Mouse (Mus musculus): ENCODE results near the gene Arsk. TPM values are rescaled to one million over a fixed set of nuclear protein-coding genes. Genes with fewer than 3 reads are reported as not detected.
A peak's percentile ranks its signal among the peaks of the same experiment; 100 is the strongest.

Gene Arsk
- polyA plus RNA-seq, 1 experiment from 2014 or later: 2.3 TPM

DNA sequence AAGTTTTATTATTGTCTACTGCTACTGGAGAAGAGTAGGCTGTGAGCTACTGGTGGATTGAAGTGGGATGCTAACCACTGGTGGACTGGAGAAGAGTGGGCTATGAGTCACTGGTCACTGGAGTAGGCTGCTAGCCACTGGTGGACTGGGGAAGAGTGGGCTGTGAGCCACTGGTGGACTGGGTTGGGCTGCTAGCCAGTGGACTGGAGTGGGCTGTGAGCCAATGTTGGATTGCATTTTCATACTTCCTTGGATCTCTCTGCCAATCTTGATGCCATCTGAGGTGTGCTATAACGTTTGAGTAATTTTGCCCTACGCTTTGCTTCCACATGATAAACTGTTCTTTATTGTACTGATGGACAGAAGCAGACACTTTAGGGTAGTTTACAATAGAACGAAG is 36.3 kb downstream of the Arsk start:
- H3K27ac ChIP-seq (ENCODE audit: low read depth, low read length): no peak overlapping the region
- H3K9me3 ChIP-seq (ENCODE audit: control insufficient read depth): no peaks in the 10 kb centered on the region
- no peaks in the 10 kb centered on the region for H3K27me3 ChIP-seq (replicated peaks; ENCODE audit: control insufficient read depth, insufficient read depth, low read length)
- no peak for ATAC-seq
- H3K4me1 ChIP-seq (replicated peaks; ENCODE audit: control insufficient read depth, insufficient read depth, low read length): no peaks in the 10 kb centered on the region
- no peak overlapping the region for H3K4me3 ChIP-seq (ENCODE audit: low read depth, low read length)
- no peak overlapping the region for H3K4me2 ChIP-seq (replicated peaks; ENCODE audit: low read depth)
- no peak for TF ChIP-seq CTCF (IDR thresholded peaks at IDR 0.05; ENCODE audit: low read depth)
- H3K9ac ChIP-seq (ENCODE audit: low read depth, low read length): no peak overlapping the region
- peaks cover 8% of the 10 kb centered on the region for H3K36me3 ChIP-seq (ENCODE audit: control insufficient read depth, insufficient read depth)
- 86% methylated on average over 3 of the region's 3 CpGs for WGBS

DNA sequence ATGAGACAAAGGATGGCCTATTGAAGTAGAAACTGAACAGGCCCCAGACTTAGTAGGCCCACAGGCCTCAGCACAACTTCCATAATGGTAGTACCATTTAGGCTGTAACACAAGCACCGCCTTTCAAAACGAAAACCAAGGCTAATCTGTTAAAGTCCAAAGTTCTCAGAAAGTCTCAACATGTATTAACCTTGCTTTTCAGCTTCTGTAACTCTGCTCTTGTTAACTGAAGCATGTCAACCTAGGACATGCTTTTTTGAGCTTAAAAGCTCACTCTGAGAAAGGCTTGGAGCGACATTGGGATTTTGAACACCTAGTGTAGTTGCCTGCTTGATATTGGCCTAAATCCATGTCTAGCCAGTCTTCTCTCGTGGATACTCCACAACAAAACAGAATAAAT is 38.9 kb downstream of the Arsk start:
- 71% methylated on average over 4 of the region's 4 CpGs for WGBS
- Histone ChIP-seq H3K36me3 (ENCODE audit: control insufficient read depth, insufficient read depth) (peaks cover 4% of the 10 kb centered on the region; the same call in 1 of the 2 replicates), H3K4me1 (replicated peaks; ENCODE audit: control insufficient read depth, insufficient read depth, low read length) (peaks cover 6% of the 10 kb centered on the region; the same call in 1 of the 2 replicates), H3K9ac (ENCODE audit: low read depth, low read length) (no peak overlapping the region), H3K9me3 (ENCODE audit: control insufficient read depth) (no peaks in the 10 kb centered on the region), H3K4me2 (replicated peaks; ENCODE audit: low read depth) (no peak overlapping the region), H3K4me3 (ENCODE audit: low read depth, low read length) (no peak overlapping the region), H3K27ac (ENCODE audit: low read depth, low read length) (no peak overlapping the region), H3K27me3 (replicated peaks; ENCODE audit: control insufficient read depth, insufficient read depth, low read length) (peaks cover 21% of the 10 kb centered on the region)
- TF ChIP-seq CTCF (IDR thresholded peaks at IDR 0.05; ENCODE audit: low read depth): no peak
- ATAC-seq: no peak

DNA sequence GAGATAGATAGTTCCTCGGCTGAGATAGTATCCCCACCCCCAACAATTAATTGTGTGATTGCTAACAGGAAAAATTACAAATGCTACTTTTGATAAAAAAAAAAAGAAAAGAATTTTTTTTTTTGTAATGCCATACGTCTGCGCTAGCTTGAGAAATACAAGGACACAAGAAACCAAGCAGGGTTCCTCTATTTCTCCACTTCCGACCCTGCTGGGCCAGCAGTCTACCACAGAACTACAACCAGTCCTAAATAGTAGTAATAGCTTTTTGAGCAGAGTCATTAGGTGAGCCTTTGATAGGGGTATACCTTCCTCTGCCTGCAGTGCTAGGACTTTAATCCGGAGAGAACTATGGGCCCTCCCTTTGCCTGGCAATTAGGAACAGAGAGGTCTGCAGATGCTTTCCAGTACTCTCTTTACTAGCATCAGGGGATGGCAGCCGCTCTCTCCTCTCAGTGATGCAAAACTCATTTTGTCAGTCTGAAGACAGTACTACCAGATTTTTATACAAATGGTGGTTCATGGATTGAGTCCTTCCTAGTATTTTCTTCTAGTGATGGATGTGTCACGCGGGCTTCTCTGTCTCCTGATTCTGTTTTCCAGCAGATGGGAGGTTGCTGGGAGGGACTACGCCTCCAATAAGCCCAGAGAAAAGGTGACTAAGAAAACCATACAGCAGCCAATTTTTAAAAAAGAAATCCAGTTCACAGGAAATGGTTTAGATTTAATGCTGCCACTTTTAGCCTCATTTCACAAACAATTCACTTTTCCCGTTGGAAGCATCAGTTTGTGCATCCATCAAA is 41.0 kb downstream of the Arsk start:
- no peak for TF ChIP-seq CTCF (IDR thresholded peaks at IDR 0.05; ENCODE audit: low read depth)
- Histone ChIP-seq H3K27ac (ENCODE audit: low read depth, low read length) (no peak overlapping the region), H3K36me3 (ENCODE audit: control insufficient read depth, insufficient read depth) (no peaks in the 10 kb centered on the region), H3K4me1 (replicated peaks; ENCODE audit: control insufficient read depth, insufficient read depth, low read length) (peaks cover 6% of the 10 kb centered on the region; the same call in 1 of the 2 replicates), H3K9me3 (ENCODE audit: control insufficient read depth) (no peaks in the 10 kb centered on the region), H3K4me2 (replicated peaks; ENCODE audit: low read depth) (no peak overlapping the region), H3K27me3 (replicated peaks; ENCODE audit: control insufficient read depth, insufficient read depth, low read length) (peaks cover 27% of the 10 kb centered on the region), H3K9ac (ENCODE audit: low read depth, low read length) (no peak overlapping the region), H3K4me3 (ENCODE audit: low read depth, low read length) (no peak overlapping the region)
- 68% methylated on average over 10 of the region's 10 CpGs for WGBS
- ATAC-seq: no peak

DNA sequence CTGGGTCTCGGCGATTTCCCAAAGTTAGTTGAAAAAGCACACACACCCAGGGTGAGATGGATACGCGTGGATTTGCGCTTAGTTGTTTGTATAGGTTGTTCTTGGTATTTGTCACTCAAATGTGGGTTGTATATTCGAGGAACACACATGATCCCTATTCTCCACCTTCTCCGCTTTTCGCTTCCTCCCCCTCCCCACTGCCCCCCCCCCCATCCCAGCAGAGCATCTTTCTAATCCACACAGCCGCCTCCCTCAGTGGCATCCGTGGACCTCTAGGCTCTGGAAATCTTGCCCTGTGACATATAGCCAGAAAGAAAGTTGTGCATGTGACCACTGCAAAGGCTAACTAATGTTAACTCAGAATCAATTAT is 41.6 kb downstream of the Arsk start, which contains the start of gene Gpr150:
Gpr150 (minus strand) TSS at position 101 of the 371 bp plus-strand sequence.
- no peak for TF ChIP-seq CTCF (IDR thresholded peaks at IDR 0.05; ENCODE audit: low read depth)
- no peak within 1 kb of the TSS for H3K27ac ChIP-seq (ENCODE audit: low read depth, low read length)
- ATAC-seq: no peak
- no peaks in the 10 kb centered on the region for H3K36me3 ChIP-seq (ENCODE audit: control insufficient read depth, insufficient read depth)
- peak within 1 kb of the TSS; percentile 48 for H3K4me3 ChIP-seq (ENCODE audit: low read depth, low read length)
- H3K4me1 ChIP-seq (replicated peaks; ENCODE audit: control insufficient read depth, insufficient read depth, low read length): peaks cover 6% of the 10 kb centered on the region; the same call in 1 of the 2 replicates
- peaks cover 27% of the 10 kb centered on the region for H3K27me3 ChIP-seq (replicated peaks; ENCODE audit: control insufficient read depth, insufficient read depth, low read length)
- H3K4me2 ChIP-seq (replicated peaks; ENCODE audit: low read depth): peak within 1 kb of the TSS; percentile 84
- no peaks in the 10 kb centered on the region for H3K9me3 ChIP-seq (ENCODE audit: control insufficient read depth)
- WGBS: 12% methylated on average over 10 of the region's 10 CpGs
- H3K9ac ChIP-seq (ENCODE audit: low read depth, low read length): no peak within 1 kb of the TSS

DNA sequence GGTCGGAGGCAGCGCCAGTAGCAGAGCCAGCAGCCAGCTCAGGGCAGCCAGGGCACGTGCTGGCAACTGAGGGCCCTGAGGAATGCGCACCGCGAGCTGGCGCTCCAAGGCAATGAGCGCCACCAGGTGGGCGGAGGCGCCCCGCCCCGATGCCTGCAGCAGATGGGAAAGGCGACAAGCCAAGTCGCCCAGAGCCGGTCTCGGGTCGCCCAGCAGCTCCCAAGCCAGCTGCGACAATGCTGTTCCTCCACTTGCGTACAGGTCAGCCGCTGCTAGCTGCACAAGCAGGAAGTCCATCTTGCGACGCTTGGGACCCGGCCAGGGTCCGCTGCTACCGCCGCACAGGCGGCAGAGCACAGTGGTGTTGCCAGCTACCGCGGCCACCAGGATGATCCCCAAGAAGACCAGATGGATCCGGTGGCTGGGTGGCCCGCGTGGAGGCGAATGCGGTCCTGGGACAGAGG is 42.2 kb downstream of the Arsk start:
- WGBS: 0% methylated on average over 34 of the region's 34 CpGs
- ATAC-seq: peak; percentile 89
- Histone ChIP-seq H3K27ac (ENCODE audit: low read depth, low read length) (no peak overlapping the region), H3K4me2 (replicated peaks; ENCODE audit: low read depth) (peak overlapping the region; percentile 84), H3K9ac (ENCODE audit: low read depth, low read length) (no peak overlapping the region), H3K9me3 (ENCODE audit: control insufficient read depth) (no peaks in the 10 kb centered on the region), H3K4me1 (replicated peaks; ENCODE audit: control insufficient read depth, insufficient read depth, low read length) (peaks cover 6% of the 10 kb centered on the region; the same call in 1 of the 2 replicates), H3K27me3 (replicated peaks; ENCODE audit: control insufficient read depth, insufficient read depth, low read length) (peaks cover 27% of the 10 kb centered on the region), H3K4me3 (ENCODE audit: low read depth, low read length) (peak overlapping the region; percentile 48), H3K36me3 (ENCODE audit: control insufficient read depth, insufficient read depth) (no peaks in the 10 kb centered on the region)
- peak; percentile 74 for TF ChIP-seq CTCF (IDR thresholded peaks at IDR 0.05; ENCODE audit: low read depth)

DNA sequence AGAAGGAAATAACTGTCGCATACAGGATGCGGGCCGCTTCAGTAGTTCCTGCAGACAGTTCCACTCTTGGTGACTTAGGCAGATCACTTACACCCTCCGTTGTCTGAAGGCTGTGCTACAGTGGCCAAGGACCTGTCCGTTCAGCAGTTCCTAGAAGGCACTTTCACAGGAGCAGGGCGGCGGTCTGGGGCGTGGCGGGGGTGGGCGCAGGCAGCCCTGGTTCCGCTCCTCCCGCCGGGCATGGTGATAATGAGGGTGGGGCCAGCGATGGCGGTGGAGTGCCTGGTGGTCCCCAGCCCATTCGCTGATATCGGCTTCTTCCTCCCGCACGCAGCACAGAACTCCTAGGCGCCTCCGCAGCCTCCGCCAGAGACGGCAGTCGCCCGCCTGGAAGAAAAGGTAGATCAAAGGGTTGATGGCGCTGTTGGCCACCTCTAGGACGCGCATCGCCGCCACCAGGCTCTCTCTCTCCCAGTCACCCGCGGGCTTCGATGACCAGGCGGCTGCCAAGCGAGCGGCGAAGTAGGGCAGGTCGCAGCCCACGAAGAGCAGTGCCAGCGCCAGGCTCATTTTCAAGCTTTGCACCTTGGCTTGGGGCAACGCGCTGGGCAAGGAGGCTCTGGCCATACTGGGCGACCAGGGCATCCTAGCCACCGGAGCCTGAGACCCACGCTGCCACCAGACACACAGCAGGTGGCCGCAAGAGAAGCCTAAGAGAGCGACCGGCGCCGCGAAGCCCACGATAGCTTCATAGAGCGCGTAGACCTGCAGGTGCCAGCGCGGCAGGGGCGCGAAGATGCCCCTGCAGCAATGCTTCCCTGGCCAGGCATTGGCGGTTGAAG is 42.8 kb downstream of the Arsk start:
- Histone ChIP-seq H3K36me3 (ENCODE audit: control insufficient read depth, insufficient read depth) (no peaks in the 10 kb centered on the region), H3K27me3 (replicated peaks; ENCODE audit: control insufficient read depth, insufficient read depth, low read length) (peaks cover 27% of the 10 kb centered on the region), H3K4me1 (replicated peaks; ENCODE audit: control insufficient read depth, insufficient read depth, low read length) (peaks cover 6% of the 10 kb centered on the region; the same call in 1 of the 2 replicates), H3K4me3 (ENCODE audit: low read depth, low read length) (peak overlapping the region; percentile 48), H3K4me2 (replicated peaks; ENCODE audit: low read depth) (peak overlapping the region; percentile 84), H3K9me3 (ENCODE audit: control insufficient read depth) (no peaks in the 10 kb centered on the region), H3K9ac (ENCODE audit: low read depth, low read length) (no peak overlapping the region), H3K27ac (ENCODE audit: low read depth, low read length) (no peak overlapping the region)
- peak; percentile 45 for ATAC-seq
- TF ChIP-seq CTCF (IDR thresholded peaks at IDR 0.05; ENCODE audit: low read depth): no peak
- under 1% methylated on average over 58 of the region's 59 CpGs for WGBS
